Mouse (Mus musculus) forebrain, postnatal 0 days (tissue): ENCODE measurements around the gene Kdm5b. TPM values are rescaled to one million over a fixed set of nuclear protein-coding genes. Genes with fewer than 3 reads are reported as not detected.

ENCODE experiments used
- ATAC-seq: fragments of 200-750 bp; cut with Nextera tagmentation; 2 replicates; pipeline ENCODE4 v1.8.0; 2017; ENCODE audit warnings: mild to moderate bottlenecking, moderate library complexity
- DNase-seq: peaks from one replicate; pipeline ENCODE4 v3.0.0-alpha.2; 2015
- H3K27ac ChIP-seq: fragments of 300-500 bp; sonication (generic); 2 replicates; pipeline ENCODE4 v1.5.1; 2014; ENCODE audit warnings: low read depth, mild to moderate bottlenecking, antibody characterized with exemption, low read length, moderate library complexity, mixed read lengths
- H3K27me3 ChIP-seq: fragments of 300-500 bp; sonication (generic); 2 replicates; pipeline ENCODE4 v1.6.1; 2014; ENCODE audit warnings: mild to moderate bottlenecking, low read length, mixed read lengths; ENCODE audit not compliant: insufficient read depth
- H3K36me3 ChIP-seq: fragments of 300-500 bp; sonication (generic); 2 replicates; pipeline ENCODE4 v1.6.1; 2014; ENCODE audit warnings: mild to moderate bottlenecking, moderate library complexity; ENCODE audit not compliant: insufficient read depth
- H3K4me1 ChIP-seq: fragments of 300-500 bp; sonication (generic); 2 replicates; pipeline ENCODE4 v1.6.1; 2014; ENCODE audit warnings: antibody characterized with exemption; ENCODE audit not compliant: insufficient read depth
- H3K4me2 ChIP-seq: fragments of 300-500 bp; sonication (generic); 2 replicates; pipeline ENCODE4 v1.6.1; 2014; ENCODE audit warnings: low read depth, mild to moderate bottlenecking, moderate library complexity
- H3K4me3 ChIP-seq: fragments of 300-500 bp; sonication (generic); 2 replicates; pipeline ENCODE4 v1.5.1; 2014; ENCODE audit warnings: low read depth, low read length, mixed read lengths
- H3K9ac ChIP-seq: fragments of 300-500 bp; sonication (generic); 2 replicates; pipeline ENCODE4 v1.6.1; 2014; ENCODE audit warnings: mild to moderate bottlenecking
- H3K9me3 ChIP-seq: fragments of 300-500 bp; sonication (generic); 2 replicates; pipeline ENCODE4 v1.6.1; 2016; ENCODE audit warnings: low read length
- CTCF ChIP-seq: sonication (generic); IDR thresholded peaks from 2 replicates; pipeline ENCODE4 v1.5.1; 2016; ENCODE audit warnings: antibody characterized with exemption, control low read depth, low read depth
- WGBS: fragments of 180-500 bp; shearing (Covaris S2); extraction: QIAGEN DNeasy Blood & Tissue Kit; methylation state at CpG from one replicate; pipeline ENCODE4 v1.1.7; 2014; 5-methylcytosine and 5-hydroxymethylcytosine counted together
- polyA plus RNA-seq: library from polyadenylated mRNA; unstranded; fragments of >200 nt; fragmentation: Nextera tagmentation; extraction: Ambion mirVana; gene quantifications from 2 replicates; pipeline ENCODE4 v1.2.1, GENCODE M21; 2015
- total RNA-seq: library from RNA; depleted of rRNA; stranded (reverse); fragments of >200 nt; gene quantifications from 2 replicates; pipeline ENCODE4 v1.2.3, GENCODE M21; 2014

The Kdm5b gene
- total and polyA plus RNA-seq, 2 experiments from 2014 or later = 53.6 to 84.6 TPM

GRCm38 (mm10) chr1:134606381-134606780 lies 46.4 kb downstream of the Kdm5b start:
- no peak for ATAC-seq
- Histone ChIP-seq H3K4me3 (no peak overlapping the region), H3K9ac (no peak overlapping the region), H3K4me1 (no peaks in the 10 kb centered on the region), H3K9me3 (no peaks in the 10 kb centered on the region), H3K4me2 (no peak overlapping the region), H3K27ac (no peak overlapping the region), H3K27me3 (no peaks in the 10 kb centered on the region), H3K36me3 (peaks cover 64% of the 10 kb centered on the region)
- WGBS = 93% methylated on average over 2 of the region's 2 CpGs
- no peak for TF ChIP-seq CTCF
- DNase-seq = no peak

GRCm38 (mm10) chr1:134607279-134607678 lies 47.3 kb downstream of the Kdm5b start:
- TF ChIP-seq CTCF = no peak
- Histone ChIP-seq H3K9ac (no peak overlapping the region), H3K4me2 (no peak overlapping the region), H3K4me3 (no peak overlapping the region), H3K4me1 (no peaks in the 10 kb centered on the region), H3K36me3 (peaks cover 63% of the 10 kb centered on the region), H3K27me3 (no peaks in the 10 kb centered on the region), H3K27ac (no peak overlapping the region), H3K9me3 (no peaks in the 10 kb centered on the region)
- no peak for ATAC-seq
- no peak for DNase-seq
- WGBS = 93% methylated on average over 1 of the region's 1 CpGs

GRCm38 (mm10) chr1:134609172-134609571 lies 49.2 kb downstream of the Kdm5b start:
- no peak overlapping the region for H3K9ac ChIP-seq
- H3K4me1 ChIP-seq = no peaks in the 10 kb centered on the region
- H3K9me3 ChIP-seq = no peaks in the 10 kb centered on the region
- no peak overlapping the region for H3K4me3 ChIP-seq
- no peaks in the 10 kb centered on the region for H3K27me3 ChIP-seq
- peaks cover 61% of the 10 kb centered on the region for H3K36me3 ChIP-seq
- DNase-seq = no peak
- H3K4me2 ChIP-seq = no peak overlapping the region
- ATAC-seq = no peak
- no peak overlapping the region for H3K27ac ChIP-seq
- 38% methylated on average over 4 of the region's 4 CpGs for WGBS
- no peak for TF ChIP-seq CTCF

- DNase-seq = no peak
- no peak for ATAC-seq
- 94% methylated on average over 5 of the region's 5 CpGs for WGBS
- no peak overlapping the region for H3K27ac ChIP-seq
- H3K4me1 ChIP-seq = no peaks in the 10 kb centered on the region
- no peak overlapping the region for H3K9ac ChIP-seq
- H3K9me3 ChIP-seq = no peaks in the 10 kb centered on the region
- no peaks in the 10 kb centered on the region for H3K27me3 ChIP-seq
- no peak overlapping the region for H3K4me3 ChIP-seq
- H3K36me3 ChIP-seq = peaks cover 53% of the 10 kb centered on the region
- no peak for TF ChIP-seq CTCF
- H3K4me2 ChIP-seq = no peak overlapping the region
These were observed 54.6 kb downstream of the Kdm5b start for GRCm38 (mm10) chr1:134614554-134614953.

GRCm38 (mm10) chr1:134614988-134615387 lies 55.0 kb downstream of the Kdm5b start:
- no peak for TF ChIP-seq CTCF
- no peak overlapping the region for H3K27ac ChIP-seq
- no peak overlapping the region for H3K4me2 ChIP-seq
- H3K9ac ChIP-seq = no peak overlapping the region
- DNase-seq = no peak
- H3K9me3 ChIP-seq = no peaks in the 10 kb centered on the region
- peaks cover 58% of the 10 kb centered on the region for H3K36me3 ChIP-seq
- 94% methylated on average over 2 of the region's 2 CpGs for WGBS
- H3K4me1 ChIP-seq = no peaks in the 10 kb centered on the region
- H3K4me3 ChIP-seq = no peak overlapping the region
- no peaks in the 10 kb centered on the region for H3K27me3 ChIP-seq
- ATAC-seq = no peak

- Histone ChIP-seq H3K4me2 (no peak overlapping the region), H3K27me3 (no peaks in the 10 kb centered on the region), H3K9ac (no peak overlapping the region), H3K4me1 (no peaks in the 10 kb centered on the region), H3K27ac (no peak overlapping the region), H3K36me3 (peaks cover 75% of the 10 kb centered on the region), H3K4me3 (no peak overlapping the region), H3K9me3 (no peaks in the 10 kb centered on the region)
- DNase-seq (no peak), ATAC-seq (no peak)
- WGBS = 84% methylated on average over 9 of the region's 9 CpGs
- no peak for TF ChIP-seq CTCF
These were observed 57.7 kb downstream of the Kdm5b start for GRCm38 (mm10) chr1:134617656-134618055.

GRCm38 (mm10) chr1:134625325-134625724 lies 65.4 kb downstream of the Kdm5b start:
- Histone ChIP-seq H3K4me2 (no peak overlapping the region), H3K9me3 (no peaks in the 10 kb centered on the region), H3K4me1 (no peaks in the 10 kb centered on the region), H3K27me3 (no peaks in the 10 kb centered on the region), H3K4me3 (no peak overlapping the region), H3K36me3 (peaks cover 83% of the 10 kb centered on the region), H3K9ac (no peak overlapping the region), H3K27ac (no peak overlapping the region)
- DNase-seq (no peak), ATAC-seq (peak; percentile 34; the same call in 1 of the 2 replicates)
- no peak for TF ChIP-seq CTCF
- 88% methylated on average over 4 of the region's 4 CpGs for WGBS

GRCm38 (mm10) chr1:134629455-134629854 lies 69.5 kb downstream of the Kdm5b start:
- no peak for TF ChIP-seq CTCF
- H3K27me3 ChIP-seq = no peaks in the 10 kb centered on the region
- no peaks in the 10 kb centered on the region for H3K4me1 ChIP-seq
- H3K36me3 ChIP-seq = peaks cover 85% of the 10 kb centered on the region
- H3K9me3 ChIP-seq = no peaks in the 10 kb centered on the region
- H3K4me3 ChIP-seq = no peak overlapping the region
- WGBS = 94% methylated on average over 10 of the region's 10 CpGs
- no peak overlapping the region for H3K27ac ChIP-seq
- H3K9ac ChIP-seq = no peak overlapping the region
- no peak overlapping the region for H3K4me2 ChIP-seq
- ATAC-seq (no peak), DNase-seq (no peak)
